Mouse (Mus musculus) hematopoietic stem cell, adult 5-6 weeks (primary cell): ENCODE measurements around the gene Snph. TPM values are rescaled to one million over a fixed set of nuclear protein-coding genes. Genes with fewer than 3 reads are reported as not detected.
A peak's percentile ranks its signal among the peaks of the same experiment; 100 is the strongest.

Experiments used
- ATAC-seq, 2 experiments: fragments of 125-278 bp in 1 of 2; replicated peaks in 1 of 2; 2 replicates each; pipeline ENCODE4 v1.8.0; 2016 to 2017; ENCODE audit warnings: inconsistent platforms in 2 of 2, mild to moderate bottlenecking in 2 of 2, moderate number of reproducible peaks in 2 of 2, low read depth in 1 of 2, moderate TSS enrichment in 1 of 2; ENCODE audit not compliant: low FRiP score in 2 of 2, poor library complexity in 2 of 2, severe bottlenecking in 2 of 2, insufficient read depth in 1 of 2, low TSS enrichment in 1 of 2
- total RNA-seq: library from RNA; stranded (forward); fragments of 172-1452, 232-1000 nt; gene quantifications from 2 replicates; pipeline ENCODE4 v1.2.3, GENCODE M21; 2017

Snph gene
- not detected in 2 replicates for total RNA-seq

- peak; percentile 66 to 67; a peak in 3 of 4 replicates for ATAC-seq
These were observed at the start of gene Snph for GRCm38 (mm10) chr2:151632159-151632814. TSS of gene Snph (minus strand) at chr2:151632593.

- no peak for ATAC-seq
These were observed 43.8 kb upstream of the Snph start for GRCm38 (mm10) chr2:151676234-151676633.

- ATAC-seq = no peak
These were observed 38.6 kb upstream of the Snph start for GRCm38 (mm10) chr2:151670968-151671329.

- ATAC-seq = peak in 1 of 2 experiments; percentile 25; a peak in 2 of 4 replicates
These were observed 37.9 kb upstream of the Snph start for GRCm38 (mm10) chr2:151670026-151670967.

GRCm38 (mm10) chr2:151668433-151668832 lies 36.0 kb upstream of the Snph start, which contains the start of gene Rad21l:
TSS of gene Rad21l (minus strand) at chr2:151668533.
- ATAC-seq = no peak

- peak in 1 of 2 experiments; percentile 56; a peak in 2 of 4 replicates for ATAC-seq
These were observed 19.7 kb upstream of the Snph start for GRCm38 (mm10) chr2:151652053-151652452.

- ATAC-seq = peak in 1 of 2 experiments; percentile 50; a peak in 1 of 4 replicates
These were observed 3.6 kb upstream of the Snph start for GRCm38 (mm10) chr2:151636015-151636402.

GRCm38 (mm10) chr2:151635362-151636014 lies 3.1 kb upstream of the Snph start:
- no peak for ATAC-seq

GRCm38 (mm10) chr2:151634903-151635302 lies 2.5 kb upstream of the Snph start:
- no peak for ATAC-seq

GRCm38 (mm10) chr2:151632982-151633381 lies 589 bp upstream of the Snph start:
- ATAC-seq = no peak

GRCm38 (mm10) chr2:151631406-151632158 lies 811 bp downstream of the Snph start:
- ATAC-seq = peak; percentile 15 to 23; a peak in 1 of 4 replicates

- ATAC-seq = peak in 1 of 2 experiments; percentile 44; a peak in 1 of 4 replicates
These were observed 3.1 kb downstream of the Snph start for GRCm38 (mm10) chr2:151629310-151629709.

- no peak for ATAC-seq
These were observed 4.4 kb downstream of the Snph start for GRCm38 (mm10) chr2:151628011-151628410.

- ATAC-seq = no peak
These were observed 6.1 kb downstream of the Snph start for GRCm38 (mm10) chr2:151626296-151626695.

GRCm38 (mm10) chr2:151623776-151624175 lies 8.6 kb downstream of the Snph start:
- no peak for ATAC-seq

- peak in 1 of 2 experiments; percentile 32; a peak in 1 of 4 replicates for ATAC-seq
These were observed 15.7 kb downstream of the Snph start for GRCm38 (mm10) chr2:151616551-151617329.
